In the genomic region with DNA sequence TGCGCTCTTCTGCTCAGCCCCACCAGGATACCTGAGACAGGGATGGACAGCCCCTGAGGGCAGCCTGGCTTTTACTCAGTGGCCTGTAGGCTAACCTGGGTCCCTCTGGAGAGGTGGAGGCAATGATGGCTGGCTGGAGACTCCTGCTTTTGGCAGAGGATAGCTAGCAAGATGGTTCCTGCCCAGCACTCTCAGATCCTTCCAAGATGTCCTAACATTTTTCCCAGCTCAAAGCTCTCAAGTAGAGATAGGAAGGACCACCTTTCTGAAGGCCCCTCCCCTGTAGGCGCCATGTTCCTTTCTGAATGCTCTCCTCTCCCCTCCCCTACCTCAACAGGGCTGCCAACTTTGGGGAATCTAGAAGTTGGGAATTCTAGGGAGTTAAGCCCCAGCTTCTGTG, we compare ENCODE assay signal across 10 mouse cellular contexts. TPM values are rescaled to one million over a fixed set of nuclear protein-coding genes. Genes with fewer than 3 reads are reported as not detected.
DNase-seq lines count a peak whose midpoint lies in the region; ATAC-seq lines count a peak whose summit lies in the region.
"Had no signal": no experiment of that assay in that cellular context is flagged by ENCODE, and none has a peak within 500 bp of the region (broad histone marks: within the 10 kb centered on the region; RNA-seq: fewer than 3 reads in every experiment).

No protein-coding gene starts in this region.

- no peak for DNase-seq in kidney, postnatal 36 days
- no peak for DNase-seq in forebrain, embryonic 11.5 days (ENCODE audit: low spot score)
- no peak for DNase-seq in cerebellum, postnatal 25 days
- no peak for DNase-seq in layer of hippocampus, postnatal 25 days (ENCODE audit: extremely low spot score in 1 of 2, low spot score in 1 of 2)
- DNase-seq in right cerebral cortex, postnatal 36 days (ENCODE audit: low spot score in 2 of 2): no peak
- DNase-seq: kidney, adult 8-10 months had no signal

- H3K27ac ChIP-seq in kidney, embryonic 16.5 days (ENCODE audit: low read length): no peak overlapping the region
- no peak overlapping the region for H3K27ac ChIP-seq in forebrain, embryonic 11.5 days (ENCODE audit: low read depth, low read length)
- no peak overlapping the region for H3K27ac ChIP-seq in limb, embryonic 12.5 days
- peak overlapping the region; percentile 38; the same call in 1 of the 2 replicates for H3K27ac ChIP-seq in neural tube, embryonic 13.5 days (replicated peaks)

- H3K4me1 ChIP-seq in kidney, embryonic 16.5 days (ENCODE audit: insufficient read depth, low read length): peaks cover 38% of the 10 kb centered on the region
- H3K4me1 ChIP-seq in forebrain, embryonic 11.5 days (replicated peaks; ENCODE audit: control insufficient read depth, insufficient read depth, low read length): peaks cover 23% of the 10 kb centered on the region
- peaks cover 36% of the 10 kb centered on the region for H3K4me1 ChIP-seq in limb, embryonic 12.5 days (replicated peaks)
- H3K4me1 ChIP-seq in neural tube, embryonic 13.5 days (replicated peaks): peaks cover 68% of the 10 kb centered on the region

- H3K9ac ChIP-seq in kidney, embryonic 16.5 days (replicated peaks; ENCODE audit: low read length): peak overlapping the region; percentile 97; the same call in 1 of the 2 replicates
- peak overlapping the region; percentile 99 for H3K9ac ChIP-seq in forebrain, embryonic 11.5 days (ENCODE audit: low read length)
- H3K9ac ChIP-seq in limb, embryonic 12.5 days (replicated peaks): no peak overlapping the region
- peak overlapping the region; percentile 98 for H3K9ac ChIP-seq in neural tube, embryonic 13.5 days

- no peaks in the 10 kb centered on the region for H3K9me3 ChIP-seq in kidney, embryonic 16.5 days (ENCODE audit: low read length)
- H3K9me3 ChIP-seq in forebrain, embryonic 11.5 days (ENCODE audit: control insufficient read depth, low read length): no peaks in the 10 kb centered on the region
- no peaks in the 10 kb centered on the region for H3K9me3 ChIP-seq in limb, embryonic 12.5 days
- no peaks in the 10 kb centered on the region for H3K9me3 ChIP-seq in neural tube, embryonic 13.5 days
- H3K9me3 ChIP-seq: heart, embryonic 12.5 days had no signal

- no peak for ATAC-seq in kidney, embryonic 16.5 days (ENCODE audit: low FRiP score, low TSS enrichment)
- ATAC-seq in forebrain, embryonic 11.5 days (replicated peaks; ENCODE audit: low FRiP score): no peak
- ATAC-seq in limb, embryonic 12.5 days (ENCODE audit: insufficient number of reproducible peaks, insufficient read depth, low FRiP score, low TSS enrichment, low read depth): no peak
- ATAC-seq in neural tube, embryonic 13.5 days (ENCODE audit: low read depth): no peak

- WGBS in kidney, embryonic 16.5 days: 82% methylated on average over 2 of the region's 2 CpGs
- 96% methylated on average over 2 of the region's 2 CpGs for WGBS in forebrain, embryonic 11.5 days
- 96% methylated on average over 2 of the region's 2 CpGs for WGBS in limb, embryonic 12.5 days
- 94% methylated on average over 2 of the region's 2 CpGs for WGBS in neural tube, embryonic 13.5 days

- no peak overlapping the region for H3K4me3 ChIP-seq in kidney, embryonic 16.5 days (ENCODE audit: low read length)
- no peak overlapping the region for H3K4me3 ChIP-seq in forebrain, embryonic 11.5 days (ENCODE audit: low read depth, low read length)
- H3K4me3 ChIP-seq in limb, embryonic 12.5 days (replicated peaks): peak overlapping the region; percentile 86; the same call in 1 of the 2 replicates
- peak overlapping the region; percentile 80 for H3K4me3 ChIP-seq in neural tube, embryonic 13.5 days
- H3K4me3 ChIP-seq: heart, embryonic 12.5 days had no signal

- no peaks in the 10 kb centered on the region for H3K27me3 ChIP-seq in kidney, embryonic 16.5 days (ENCODE audit: insufficient read depth, low read length)
- no peaks in the 10 kb centered on the region for H3K27me3 ChIP-seq in forebrain, embryonic 11.5 days (ENCODE audit: control insufficient read depth, insufficient read depth, low read length)
- H3K27me3 ChIP-seq in limb, embryonic 12.5 days: no peaks in the 10 kb centered on the region
- H3K27me3 ChIP-seq in neural tube, embryonic 13.5 days: no peaks in the 10 kb centered on the region
- H3K27me3 ChIP-seq: heart, embryonic 12.5 days had no signal

- H3K36me3 ChIP-seq in kidney, embryonic 16.5 days (ENCODE audit: insufficient read depth, low read length): peaks cover 68% of the 10 kb centered on the region
- peaks cover 26% of the 10 kb centered on the region for H3K36me3 ChIP-seq in forebrain, embryonic 11.5 days (ENCODE audit: control insufficient read depth, insufficient read depth, low read length)
- H3K36me3 ChIP-seq in limb, embryonic 12.5 days: peaks cover 71% of the 10 kb centered on the region
- peaks cover 64% of the 10 kb centered on the region for H3K36me3 ChIP-seq in neural tube, embryonic 13.5 days

- H3K4me2 ChIP-seq in kidney, embryonic 16.5 days (replicated peaks; ENCODE audit: low read depth, low read length): 0 out of 2 replicates have a peak overlapping the region, but pooled peaks have one; percentile 98
- peak overlapping the region; percentile 99 for H3K4me2 ChIP-seq in forebrain, embryonic 11.5 days (ENCODE audit: low read depth, low read length, severe bottlenecking)
- peak overlapping the region; percentile 100; the same call in 1 of the 2 replicates for H3K4me2 ChIP-seq in limb, embryonic 12.5 days
- peak overlapping the region; percentile 98 for H3K4me2 ChIP-seq in neural tube, embryonic 13.5 days

RNA-seq across cellular contexts. Expression of a gene that starts 6.0 kb away (rescaled TPM):
- 49.5 and 57.0 TPM in 2 replicates for polyA plus RNA-seq in kidney, embryonic 16.5 days (2015; fragmentation: Nextera tagmentation; extraction: Ambion mirVana)
- 130 and 131 TPM in 2 replicates for polyA plus RNA-seq in forebrain, embryonic 11.5 days (2014; fragmentation: Nextera tagmentation; extraction: Ambion mirVana)
- 72.2 and 75.0 TPM in 2 replicates for polyA plus RNA-seq in limb, embryonic 12.5 days (2016; fragmentation: Nextera tagmentation; extraction: Ambion mirVana)
- polyA plus RNA-seq in neural tube, embryonic 13.5 days (2015; fragmentation: Nextera tagmentation; extraction: Ambion mirVana): 62.2 and 69.6 TPM in 2 replicates
- total RNA-seq in layer of hippocampus, postnatal 25 days (2021): 10 to 100 TPM; 53.4 to 56.4 TPM

RNA-seq across cellular contexts. Expression of a gene that starts 28.4 kb away (rescaled TPM):
- polyA plus RNA-seq in kidney, embryonic 16.5 days (2015; fragmentation: Nextera tagmentation; extraction: Ambion mirVana): 244 and 249 TPM in 2 replicates
- 289 and 299 TPM in 2 replicates for polyA plus RNA-seq in forebrain, embryonic 11.5 days (2014; fragmentation: Nextera tagmentation; extraction: Ambion mirVana)
- polyA plus RNA-seq in limb, embryonic 12.5 days (2016; fragmentation: Nextera tagmentation; extraction: Ambion mirVana): 216 and 228 TPM in 2 replicates
- polyA plus RNA-seq in neural tube, embryonic 13.5 days (2015; fragmentation: Nextera tagmentation; extraction: Ambion mirVana): 231 and 270 TPM in 2 replicates
- 100 to 1,000 TPM in 1 of 2 experiments, 10 to 100 TPM in 1; 99.2 to 104 TPM for total RNA-seq in layer of hippocampus, postnatal 25 days (2021)

RNA-seq across cellular contexts. Expression of a gene that starts 35.6 kb away (rescaled TPM):
- polyA plus RNA-seq in kidney, embryonic 16.5 days (2015; fragmentation: Nextera tagmentation; extraction: Ambion mirVana): 10.5 and 12.5 TPM in 2 replicates
- 9.7 and 10.6 TPM in 2 replicates for polyA plus RNA-seq in forebrain, embryonic 11.5 days (2014; fragmentation: Nextera tagmentation; extraction: Ambion mirVana)
- polyA plus RNA-seq in limb, embryonic 12.5 days (2016; fragmentation: Nextera tagmentation; extraction: Ambion mirVana): 15.1 and 18.8 TPM in 2 replicates
- 26.5 and 29.7 TPM in 2 replicates for polyA plus RNA-seq in neural tube, embryonic 13.5 days (2015; fragmentation: Nextera tagmentation; extraction: Ambion mirVana)
- 10 to 100 TPM; 29.1 to 38.2 TPM for total RNA-seq in layer of hippocampus, postnatal 25 days (2021)

Comparison
In these comparisons a context has a peak if more than half of its experiments do, and no peak if none do; other contexts are left out.
1. H3K4me3 ChIP-seq: peak in limb, embryonic 12.5 days (single experiment) and neural tube, embryonic 13.5 days (single experiment); none in kidney, embryonic 16.5 days (single experiment) and forebrain, embryonic 11.5 days (single experiment).
2. Peak in every context shown above with its lines, with median percentiles within 50 percentile points of each other: H3K4me2 ChIP-seq.